Mouse (Mus musculus) heart, postnatal 0 days (tissue): ENCODE results near the gene Neurod2.

Experiments used
- CTCF ChIP-seq: IDR thresholded peaks from 2 replicates; pipeline ENCODE4 v1.5.1; 2016; ENCODE audit warnings: antibody characterized with exemption, control low read depth, low read depth
- EP300 ChIP-seq: IDR thresholded peaks from 2 replicates; pipeline ENCODE4 v1.6.1; 2016; ENCODE audit warnings: antibody characterized with exemption, low read depth

DNA sequence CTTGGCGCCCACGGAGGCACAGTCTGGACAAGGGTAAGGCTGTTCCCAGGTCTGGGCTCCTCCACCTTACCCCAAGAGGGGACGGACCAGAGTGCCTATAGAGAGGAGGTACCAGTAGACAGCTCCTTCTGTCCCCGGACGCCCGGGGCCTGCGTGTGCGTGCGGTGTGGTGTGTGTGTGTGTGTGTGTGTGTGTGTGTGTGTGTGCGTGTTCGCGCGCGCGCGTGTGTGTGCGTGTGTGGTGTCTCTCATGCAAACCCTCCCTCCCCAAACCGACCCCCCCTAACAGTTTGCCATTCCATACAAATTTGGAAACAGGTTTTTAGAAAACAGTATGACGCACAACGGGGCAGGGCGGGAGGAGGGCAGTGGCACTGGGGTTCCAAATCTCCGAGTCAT is 3.6 kb downstream of the Neurod2 start:
- no peak for TF ChIP-seq CTCF
- TF ChIP-seq EP300 = no peak
